Mouse (Mus musculus): Measurements from ENCODE around the gene Col1a1. TPM values are rescaled to one million over a fixed set of nuclear protein-coding genes. Genes with fewer than 3 reads are reported as not detected.

The Col1a1 gene
- polyA plus RNA-seq, 1 experiment from 2014 or later: 508 TPM

GRCm38 (mm10) chr11:94941121-94941520 is 5.1 kb downstream of the Col1a1 start:
- peaks cover 46% of the 10 kb centered on the region for H3K27me3 ChIP-seq

GRCm38 (mm10) chr11:94941776-94942175 is 5.8 kb downstream of the Col1a1 start:
- H3K9ac ChIP-seq: no peak overlapping the region
- 73% methylated on average over 8 of the region's 8 CpGs for WGBS

More at GRCm38 (mm10) chr11:94941121-94941520, 5.1 kb downstream of the Col1a1 start:
- H3K9ac ChIP-seq: no peak overlapping the region
- H3K36me3 ChIP-seq: no peaks in the 10 kb centered on the region
- WGBS: 36% methylated on average over 9 of the region's 9 CpGs
- H3K4me2 ChIP-seq (replicated peaks): no peak overlapping the region
- H3K9me3 ChIP-seq (replicated peaks): no peaks in the 10 kb centered on the region
- no peak for ATAC-seq (ENCODE audit: low FRiP score)
- H3K27ac ChIP-seq: no peak overlapping the region
- peaks cover 11% of the 10 kb centered on the region for H3K4me1 ChIP-seq
- H3K4me3 ChIP-seq: no peak overlapping the region

GRCm38 (mm10) chr11:94942282-94943023 is 6.4 kb downstream of the Col1a1 start:
- ATAC-seq (ENCODE audit: low FRiP score): no peak

More at GRCm38 (mm10) chr11:94941776-94942175, 5.8 kb downstream of the Col1a1 start:
- ATAC-seq (ENCODE audit: low FRiP score): no peak
- H3K4me3 ChIP-seq: no peak overlapping the region
- H3K27me3 ChIP-seq: peaks cover 40% of the 10 kb centered on the region
- H3K36me3 ChIP-seq: 0 out of 2 replicates have a peak, but pooled peaks cover under 1% of the 10 kb centered on the region
- H3K9me3 ChIP-seq (replicated peaks): no peaks in the 10 kb centered on the region
- peaks cover 9% of the 10 kb centered on the region for H3K4me1 ChIP-seq
- H3K27ac ChIP-seq: no peak overlapping the region
- H3K4me2 ChIP-seq (replicated peaks): no peak overlapping the region

GRCm38 (mm10) chr11:94943054-94943453 is 7.0 kb downstream of the Col1a1 start:
- H3K9ac ChIP-seq: no peak overlapping the region
- H3K4me1 ChIP-seq: no peaks in the 10 kb centered on the region
- H3K4me2 ChIP-seq (replicated peaks): no peak overlapping the region
- WGBS: 86% methylated on average over 15 of the region's 15 CpGs
- H3K27me3 ChIP-seq: peaks cover 32% of the 10 kb centered on the region
- no peak for ATAC-seq (ENCODE audit: low FRiP score)
- H3K4me3 ChIP-seq: no peak overlapping the region
- H3K9me3 ChIP-seq (replicated peaks): no peaks in the 10 kb centered on the region
- 0 out of 2 replicates have a peak, but pooled peaks cover 3% of the 10 kb centered on the region for H3K36me3 ChIP-seq
- no peak overlapping the region for H3K27ac ChIP-seq

More at GRCm38 (mm10) chr11:94942282-94943023, 6.4 kb downstream of the Col1a1 start:
- H3K27me3 ChIP-seq: peaks cover 35% of the 10 kb centered on the region
- H3K9me3 ChIP-seq (replicated peaks): no peaks in the 10 kb centered on the region
- no peak overlapping the region for H3K4me3 ChIP-seq
- no peak overlapping the region for H3K4me2 ChIP-seq (replicated peaks)
- WGBS: 48% methylated on average over 13 of the region's 13 CpGs
- H3K27ac ChIP-seq: no peak overlapping the region
- H3K36me3 ChIP-seq: 0 out of 2 replicates have a peak, but pooled peaks cover 3% of the 10 kb centered on the region
- peaks cover 5% of the 10 kb centered on the region for H3K4me1 ChIP-seq
- H3K9ac ChIP-seq: no peak overlapping the region

GRCm38 (mm10) chr11:94944295-94944694 is 8.3 kb downstream of the Col1a1 start:
- Histone ChIP-seq H3K9ac (no peak overlapping the region), H3K4me2 (replicated peaks) (no peak overlapping the region), H3K4me3 (no peak overlapping the region), H3K27me3 (peaks cover 23% of the 10 kb centered on the region), H3K36me3 (0 out of 2 replicates have a peak, but pooled peaks cover 3% of the 10 kb centered on the region), H3K9me3 (replicated peaks) (no peaks in the 10 kb centered on the region), H3K27ac (no peak overlapping the region), H3K4me1 (no peaks in the 10 kb centered on the region; the same call in 1 of the 2 replicates)
- ATAC-seq (ENCODE audit: low FRiP score): no peak
- WGBS: 11% methylated on average over 8 of the region's 8 CpGs

GRCm38 (mm10) chr11:94945236-94945635 is 9.2 kb downstream of the Col1a1 start:
- Histone ChIP-seq H3K36me3 (0 out of 2 replicates have a peak, but pooled peaks cover 3% of the 10 kb centered on the region), H3K4me2 (replicated peaks) (no peak overlapping the region), H3K9ac (no peak overlapping the region), H3K27ac (no peak overlapping the region), H3K4me3 (no peak overlapping the region), H3K9me3 (replicated peaks) (no peaks in the 10 kb centered on the region), H3K27me3 (peaks cover 15% of the 10 kb centered on the region; the same call in 1 of the 2 replicates), H3K4me1 (no peaks in the 10 kb centered on the region; the same call in 1 of the 2 replicates)
- ATAC-seq (ENCODE audit: low FRiP score): no peak
- 92% methylated on average over 12 of the region's 12 CpGs for WGBS

- peaks cover 20% of the 10 kb centered on the region for H3K4me1 ChIP-seq
- H3K27me3 ChIP-seq: peaks cover 5% of the 10 kb centered on the region; the same call in 1 of the 2 replicates
Measured at GRCm38 (mm10) chr11:94952169-94952568, 16.1 kb downstream of the Col1a1 start.

GRCm38 (mm10) chr11:94955103-94955502 is 19.1 kb downstream of the Col1a1 start:
- H3K4me1 ChIP-seq: peaks cover 27% of the 10 kb centered on the region
- no peaks in the 10 kb centered on the region for H3K9me3 ChIP-seq (replicated peaks)
- no peak overlapping the region for H3K4me3 ChIP-seq
- H3K27me3 ChIP-seq: no peaks in the 10 kb centered on the region
- ATAC-seq (ENCODE audit: low FRiP score): peak; percentile 64
- no peak overlapping the region for H3K9ac ChIP-seq
- no peak overlapping the region for H3K27ac ChIP-seq
- no peaks in the 10 kb centered on the region for H3K36me3 ChIP-seq
- no peak overlapping the region for H3K4me2 ChIP-seq (replicated peaks)
- 53% methylated on average over 9 of the region's 9 CpGs for WGBS

More at GRCm38 (mm10) chr11:94952169-94952568, 16.1 kb downstream of the Col1a1 start:
- H3K9ac ChIP-seq: no peak overlapping the region
- H3K4me2 ChIP-seq (replicated peaks): peak overlapping the region; percentile 13; the same call in 1 of the 2 replicates
- no peaks in the 10 kb centered on the region for H3K9me3 ChIP-seq (replicated peaks)
- 0 out of 2 replicates have a peak, but pooled peaks have one; percentile 49 for ATAC-seq (ENCODE audit: low FRiP score)
- H3K4me3 ChIP-seq: no peak overlapping the region
- peak overlapping the region; percentile 52 for H3K27ac ChIP-seq
- WGBS: 10% methylated on average over 6 of the region's 6 CpGs
- H3K36me3 ChIP-seq: no peaks in the 10 kb centered on the region

GRCm38 (mm10) chr11:94957693-94958064 is 21.7 kb downstream of the Col1a1 start:
- no peak overlapping the region for H3K27ac ChIP-seq
- H3K36me3 ChIP-seq: no peaks in the 10 kb centered on the region
- ATAC-seq (ENCODE audit: low FRiP score): no peak
- H3K27me3 ChIP-seq: no peaks in the 10 kb centered on the region
- no peaks in the 10 kb centered on the region for H3K9me3 ChIP-seq (replicated peaks)
- 88% methylated on average over 9 of the region's 9 CpGs for WGBS
- H3K4me2 ChIP-seq (replicated peaks): no peak overlapping the region
- no peak overlapping the region for H3K9ac ChIP-seq
- peaks cover 20% of the 10 kb centered on the region for H3K4me1 ChIP-seq
- H3K4me3 ChIP-seq: no peak overlapping the region

GRCm38 (mm10) chr11:94958065-94958858 is 22.2 kb downstream of the Col1a1 start:
- peak; percentile 52; the same call in 1 of the 2 replicates for ATAC-seq (ENCODE audit: low FRiP score)
- Histone ChIP-seq H3K9ac (no peak overlapping the region), H3K4me3 (no peak overlapping the region), H3K4me2 (replicated peaks) (no peak overlapping the region), H3K9me3 (replicated peaks) (no peaks in the 10 kb centered on the region), H3K27ac (no peak overlapping the region), H3K4me1 (peaks cover 15% of the 10 kb centered on the region), H3K27me3 (no peaks in the 10 kb centered on the region), H3K36me3 (no peaks in the 10 kb centered on the region)
- 24% methylated on average over 8 of the region's 8 CpGs for WGBS

- WGBS: 73% methylated on average over 5 of the region's 5 CpGs
- Histone ChIP-seq H3K36me3 (no peaks in the 10 kb centered on the region), H3K27ac (no peak overlapping the region), H3K9ac (no peak overlapping the region), H3K9me3 (replicated peaks) (no peaks in the 10 kb centered on the region), H3K4me1 (peaks cover 7% of the 10 kb centered on the region; the same call in 1 of the 2 replicates), H3K4me2 (replicated peaks) (no peak overlapping the region), H3K27me3 (no peaks in the 10 kb centered on the region), H3K4me3 (no peak overlapping the region)
- no peak for ATAC-seq (ENCODE audit: low FRiP score)
Measured at GRCm38 (mm10) chr11:94962534-94963101, 26.6 kb downstream of the Col1a1 start.

- WGBS: 49% methylated on average over 4 of the region's 4 CpGs
- Histone ChIP-seq H3K4me2 (replicated peaks) (no peak within 1 kb of the TSS), H3K4me1 (peaks cover 4% of the 10 kb centered on the region; the same call in 1 of the 2 replicates), H3K27me3 (peaks cover 9% of the 10 kb centered on the region; the same call in 1 of the 2 replicates), H3K9ac (no peak within 1 kb of the TSS), H3K36me3 (no peaks in the 10 kb centered on the region), H3K9me3 (replicated peaks) (no peaks in the 10 kb centered on the region), H3K4me3 (no peak within 1 kb of the TSS), H3K27ac (no peak within 1 kb of the TSS)
- ATAC-seq (ENCODE audit: low FRiP score): no peak
Measured at GRCm38 (mm10) chr11:94967419-94967818, 31.4 kb downstream of the Col1a1 start, which contains the start of gene Hils1. Gene Hils1, plus strand, starts transcription at chr11:94967593.
